Mouse (Mus musculus): ENCODE results near the gene Trim46. TPM values are rescaled to one million over a fixed set of nuclear protein-coding genes. Genes with fewer than 3 reads are reported as not detected.

The Trim46 gene
- polyA plus RNA-seq, 1 experiment, result 12.1 TPM

DNA sequence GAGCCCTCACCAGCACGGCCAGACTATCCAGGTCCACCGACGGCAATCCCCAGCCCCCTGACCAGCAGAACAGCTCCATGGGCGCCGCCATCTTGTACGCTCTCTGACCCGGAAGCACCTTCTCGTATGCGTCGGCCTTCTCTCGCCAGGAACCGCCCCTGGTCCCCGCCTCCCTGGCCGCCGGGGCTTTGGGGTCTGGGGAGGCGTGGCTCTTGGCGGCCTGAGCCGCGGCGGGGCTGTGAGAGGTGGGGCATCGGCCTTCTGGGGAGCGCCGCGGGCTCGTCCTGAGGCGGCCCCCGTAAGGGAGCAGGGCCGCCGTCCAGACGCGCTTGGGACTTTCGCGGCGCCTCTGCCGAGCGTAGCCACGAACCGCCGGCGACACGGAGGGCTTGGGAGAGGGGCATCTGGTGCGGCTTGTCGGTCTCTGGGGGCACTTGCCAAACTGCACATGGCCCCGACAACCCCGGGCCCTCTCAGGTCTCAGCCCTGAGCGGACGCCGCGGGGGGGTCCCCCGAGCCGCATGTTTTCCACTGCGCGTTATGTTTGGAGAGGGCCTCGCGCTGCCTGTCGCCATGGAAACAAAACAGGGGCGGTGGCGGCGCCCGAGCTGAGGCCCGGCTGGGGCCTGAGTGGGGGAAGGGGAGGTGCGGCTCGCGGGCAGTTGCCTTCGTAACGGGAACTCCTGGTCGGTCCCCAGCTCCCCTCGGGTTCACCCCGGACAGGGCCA is 32.1 kb downstream of the Trim46 start:
- Histone ChIP-seq H3K4me3 (ENCODE audit: control insufficient read depth, insufficient read depth, low read length) (peak overlapping the region; percentile 79), H3K27ac (ENCODE audit: control insufficient read depth, insufficient read depth, low read length) (no peak overlapping the region), H3K4me1 (replicated peaks; ENCODE audit: control insufficient read depth, insufficient read depth, low read length) (peaks cover 3% of the 10 kb centered on the region), H3K36me3 (ENCODE audit: control insufficient read depth, insufficient read depth, low read length) (peaks cover 8% of the 10 kb centered on the region; the same call in 1 of the 2 replicates), H3K27me3 (ENCODE audit: control insufficient read depth, insufficient read depth, low read length) (no peaks in the 10 kb centered on the region; the same call in 1 of the 2 replicates)
- under 1% methylated on average over 69 of the region's 69 CpGs for WGBS
- TF ChIP-seq CTCF (IDR thresholded peaks at IDR 0.05; ENCODE audit: borderline replicate concordance, control insufficient read depth, extremely low read depth, insufficient read depth, low read length, poor library complexity) (peak; percentile 26; the same call in 1 of the 2 replicates), POLR2A (IDR thresholded peaks at IDR 0.05; ENCODE audit: control insufficient read depth, extremely low read depth, insufficient read depth, low read length, poor library complexity) (peak; percentile 33; the same call in 1 of the 2 replicates)
- peak; percentile 90 for DNase-seq

DNA sequence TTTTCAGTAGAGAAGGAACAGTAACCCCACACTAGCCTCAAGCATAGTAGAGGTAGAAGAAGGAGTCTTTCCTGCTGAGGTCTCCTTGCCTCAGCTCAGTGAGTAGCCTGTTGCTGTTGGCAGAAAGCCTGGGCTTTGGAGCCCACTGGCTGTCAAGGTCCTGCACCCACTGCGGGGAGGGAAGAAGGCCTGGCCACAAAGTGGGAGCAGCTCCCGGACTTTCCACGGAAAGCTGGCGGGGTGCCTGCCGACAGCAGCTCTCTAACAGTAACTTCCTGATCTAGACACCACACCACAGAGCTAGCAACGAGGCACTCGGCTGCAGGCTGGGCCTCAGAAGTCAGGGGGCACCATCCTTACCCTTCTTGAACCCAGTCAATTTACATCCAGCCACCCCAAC is 35.4 kb downstream of the Trim46 start:
- Histone ChIP-seq H3K4me3 (ENCODE audit: control insufficient read depth, insufficient read depth, low read length) (no peak overlapping the region), H3K4me1 (replicated peaks; ENCODE audit: control insufficient read depth, insufficient read depth, low read length) (peaks cover 3% of the 10 kb centered on the region), H3K36me3 (ENCODE audit: control insufficient read depth, insufficient read depth, low read length) (peaks cover 36% of the 10 kb centered on the region), H3K27ac (ENCODE audit: control insufficient read depth, insufficient read depth, low read length) (no peak overlapping the region), H3K27me3 (ENCODE audit: control insufficient read depth, insufficient read depth, low read length) (no peaks in the 10 kb centered on the region; the same call in 1 of the 2 replicates)
- no peak for DNase-seq
- TF ChIP-seq POLR2A (IDR thresholded peaks at IDR 0.05; ENCODE audit: control insufficient read depth, extremely low read depth, insufficient read depth, low read length, poor library complexity) (no peak), CTCF (IDR thresholded peaks at IDR 0.05; ENCODE audit: borderline replicate concordance, control insufficient read depth, extremely low read depth, insufficient read depth, low read length, poor library complexity) (no peak)
- 75% methylated on average over 7 of the region's 7 CpGs for WGBS

DNA sequence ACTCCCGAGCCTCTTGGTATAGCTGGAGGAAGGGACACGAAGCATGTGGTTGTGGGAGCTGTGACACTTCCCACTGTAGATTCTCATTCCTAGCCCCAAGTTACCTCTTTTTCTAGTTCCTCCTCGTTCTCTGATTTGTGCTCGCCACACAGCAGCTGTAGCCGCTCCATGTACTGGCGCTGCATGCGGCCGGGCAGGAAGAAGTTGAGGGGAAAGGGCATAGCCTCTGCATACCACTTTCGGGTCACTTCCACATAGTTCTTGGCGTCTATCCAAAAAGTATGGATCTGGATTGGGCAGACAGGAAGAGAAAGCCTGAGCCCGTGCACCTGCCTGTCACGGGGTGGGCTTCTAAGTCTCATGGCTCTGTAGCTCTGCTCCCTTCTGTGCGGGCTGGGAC is 35.9 kb downstream of the Trim46 start:
- no peak for TF ChIP-seq POLR2A (IDR thresholded peaks at IDR 0.05; ENCODE audit: control insufficient read depth, extremely low read depth, insufficient read depth, low read length, poor library complexity)
- TF ChIP-seq CTCF (IDR thresholded peaks at IDR 0.05; ENCODE audit: borderline replicate concordance, control insufficient read depth, extremely low read depth, insufficient read depth, low read length, poor library complexity), result no peak
- no peak overlapping the region for H3K4me3 ChIP-seq (ENCODE audit: control insufficient read depth, insufficient read depth, low read length)
- no peak for DNase-seq
- H3K4me1 ChIP-seq (replicated peaks; ENCODE audit: control insufficient read depth, insufficient read depth, low read length), result peaks cover 3% of the 10 kb centered on the region
- no peaks in the 10 kb centered on the region; the same call in 1 of the 2 replicates for H3K27me3 ChIP-seq (ENCODE audit: control insufficient read depth, insufficient read depth, low read length)
- 87% methylated on average over 13 of the region's 13 CpGs for WGBS
- H3K27ac ChIP-seq (ENCODE audit: control insufficient read depth, insufficient read depth, low read length), result no peak overlapping the region
- H3K36me3 ChIP-seq (ENCODE audit: control insufficient read depth, insufficient read depth, low read length), result peaks cover 42% of the 10 kb centered on the region

DNA sequence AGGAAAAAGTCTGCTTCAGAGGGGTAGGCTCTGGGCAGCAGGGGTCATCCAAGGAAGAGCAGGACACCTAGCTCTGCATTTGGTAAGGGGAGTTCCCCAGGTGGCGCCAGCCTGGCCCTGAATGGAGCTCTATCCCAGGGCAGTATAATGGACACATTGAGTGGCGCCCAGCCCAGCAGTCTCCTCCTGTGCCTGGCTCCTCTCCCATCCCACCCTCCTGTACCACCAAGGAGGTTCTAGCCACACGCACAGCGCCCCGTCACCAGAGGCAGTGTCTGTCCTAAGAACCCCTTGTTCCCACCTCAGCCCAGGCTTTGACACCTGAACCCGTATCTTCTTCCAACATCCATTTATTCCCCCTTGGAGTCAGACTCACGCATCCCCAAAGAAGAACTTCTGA is 36.4 kb downstream of the Trim46 start:
- H3K4me3 ChIP-seq (ENCODE audit: control insufficient read depth, insufficient read depth, low read length), result no peak overlapping the region
- 94% methylated on average over 7 of the region's 7 CpGs for WGBS
- TF ChIP-seq CTCF (IDR thresholded peaks at IDR 0.05; ENCODE audit: borderline replicate concordance, control insufficient read depth, extremely low read depth, insufficient read depth, low read length, poor library complexity) (no peak), POLR2A (IDR thresholded peaks at IDR 0.05; ENCODE audit: control insufficient read depth, extremely low read depth, insufficient read depth, low read length, poor library complexity) (no peak)
- DNase-seq, result no peak
- H3K4me1 ChIP-seq (replicated peaks; ENCODE audit: control insufficient read depth, insufficient read depth, low read length), result peaks cover 3% of the 10 kb centered on the region
- H3K27me3 ChIP-seq (ENCODE audit: control insufficient read depth, insufficient read depth, low read length), result no peaks in the 10 kb centered on the region
- H3K27ac ChIP-seq (ENCODE audit: control insufficient read depth, insufficient read depth, low read length), result no peak overlapping the region
- peaks cover 46% of the 10 kb centered on the region for H3K36me3 ChIP-seq (ENCODE audit: control insufficient read depth, insufficient read depth, low read length)

DNA sequence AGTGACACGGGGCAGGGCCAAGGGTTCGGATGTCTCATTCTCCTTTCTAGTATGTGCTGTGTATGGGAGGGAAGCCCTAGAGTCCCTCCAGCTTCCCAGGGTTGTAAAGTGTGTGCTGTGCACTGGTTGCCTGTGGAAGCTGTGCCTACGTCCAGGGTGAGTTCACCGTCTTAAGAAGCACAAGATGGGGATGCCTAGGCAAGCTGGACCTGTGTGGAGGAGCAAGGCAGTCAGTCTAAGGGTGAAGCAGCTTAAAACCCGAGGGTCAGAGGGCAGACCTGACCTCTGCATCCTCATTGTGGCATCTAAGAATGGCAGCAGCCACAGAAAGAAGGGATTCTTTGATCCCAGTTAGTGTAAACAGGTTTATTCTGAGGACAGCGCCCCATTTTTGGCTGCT is 37.4 kb downstream of the Trim46 start:
- 91% methylated on average over 6 of the region's 6 CpGs for WGBS
- no peak for DNase-seq
- Histone ChIP-seq H3K36me3 (ENCODE audit: control insufficient read depth, insufficient read depth, low read length) (peaks cover 47% of the 10 kb centered on the region), H3K4me1 (replicated peaks; ENCODE audit: control insufficient read depth, insufficient read depth, low read length) (no peaks in the 10 kb centered on the region; the same call in 1 of the 2 replicates), H3K27ac (ENCODE audit: control insufficient read depth, insufficient read depth, low read length) (no peak overlapping the region), H3K4me3 (ENCODE audit: control insufficient read depth, insufficient read depth, low read length) (no peak overlapping the region), H3K27me3 (ENCODE audit: control insufficient read depth, insufficient read depth, low read length) (no peaks in the 10 kb centered on the region)
- TF ChIP-seq POLR2A (IDR thresholded peaks at IDR 0.05; ENCODE audit: control insufficient read depth, extremely low read depth, insufficient read depth, low read length, poor library complexity) (no peak), CTCF (IDR thresholded peaks at IDR 0.05; ENCODE audit: borderline replicate concordance, control insufficient read depth, extremely low read depth, insufficient read depth, low read length, poor library complexity) (no peak)

DNA sequence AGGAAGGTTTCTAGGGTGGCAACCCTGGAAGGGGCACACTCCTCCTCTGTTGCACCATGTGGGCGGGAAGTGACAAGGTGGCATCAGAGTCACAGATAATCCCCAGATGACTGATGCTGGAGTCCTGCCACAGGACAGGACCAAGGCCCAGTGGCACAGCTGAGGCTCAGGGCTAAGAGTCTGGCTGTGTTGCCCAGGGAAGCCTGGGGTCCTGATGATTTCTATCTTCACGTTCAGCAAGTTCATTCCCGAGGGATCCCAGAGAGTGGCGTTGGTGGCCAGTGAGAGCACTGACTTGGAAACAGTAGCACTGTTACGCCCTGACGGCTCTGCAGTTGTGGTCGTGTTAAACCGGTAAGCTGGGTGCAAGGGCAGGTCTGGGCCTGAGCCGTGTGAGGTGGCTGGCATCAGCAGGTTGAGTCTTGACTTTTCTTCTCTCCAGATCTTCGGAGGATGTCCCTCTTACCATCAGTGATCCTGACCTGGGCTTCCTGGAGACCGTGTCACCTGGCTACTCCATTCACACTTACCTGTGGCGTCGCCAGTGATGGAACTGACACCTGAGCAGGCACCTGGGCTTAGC is 37.9 kb downstream of the Trim46 start:
- Histone ChIP-seq H3K4me1 (replicated peaks; ENCODE audit: control insufficient read depth, insufficient read depth, low read length) (peaks cover 3% of the 10 kb centered on the region), H3K27ac (ENCODE audit: control insufficient read depth, insufficient read depth, low read length) (no peak overlapping the region), H3K36me3 (ENCODE audit: control insufficient read depth, insufficient read depth, low read length) (peaks cover 47% of the 10 kb centered on the region), H3K4me3 (ENCODE audit: control insufficient read depth, insufficient read depth, low read length) (no peak overlapping the region), H3K27me3 (ENCODE audit: control insufficient read depth, insufficient read depth, low read length) (no peaks in the 10 kb centered on the region)
- TF ChIP-seq POLR2A (IDR thresholded peaks at IDR 0.05; ENCODE audit: control insufficient read depth, extremely low read depth, insufficient read depth, low read length, poor library complexity) (no peak), CTCF (IDR thresholded peaks at IDR 0.05; ENCODE audit: borderline replicate concordance, control insufficient read depth, extremely low read depth, insufficient read depth, low read length, poor library complexity) (no peak)
- 95% methylated on average over 13 of the region's 13 CpGs for WGBS
- no peak for DNase-seq
